8 mouse cellular contexts compared by ENCODE assay signal in genomic region chr3:69481835-69482234, GRCm38 (mm10).
A peak's percentile ranks its signal among the peaks of the same experiment; 100 is the strongest.
DNase-seq lines count a peak whose midpoint lies in the region; ATAC-seq and TF ChIP-seq lines count a peak whose summit lies in the region.

No protein-coding gene starts in this region.

- H3K9me3 ChIP-seq in heart, embryonic 10.5 days = no peaks in the 10 kb centered on the region
- no peaks in the 10 kb centered on the region for H3K9me3 ChIP-seq in forebrain, embryonic 13.5 days (replicated peaks)
- H3K9me3 ChIP-seq in hindbrain, postnatal 0 days (ENCODE audit: low read length) = no peaks in the 10 kb centered on the region
- no peaks in the 10 kb centered on the region for H3K9me3 ChIP-seq in midbrain, embryonic 10.5 days (replicated peaks)

- H3K4me3 ChIP-seq in heart, embryonic 10.5 days = no peak overlapping the region
- no peak overlapping the region for H3K4me3 ChIP-seq in forebrain, embryonic 13.5 days
- H3K4me3 ChIP-seq in hindbrain, postnatal 0 days (ENCODE audit: low read length) = no peak overlapping the region
- H3K4me3 ChIP-seq in midbrain, embryonic 10.5 days = no peak overlapping the region

- H3K4me2 ChIP-seq in forebrain, embryonic 13.5 days = no peak overlapping the region
- no peak overlapping the region for H3K4me2 ChIP-seq in hindbrain, postnatal 0 days (ENCODE audit: low read depth, low read length)

- H3K27me3 ChIP-seq in heart, embryonic 10.5 days (ENCODE audit: insufficient read depth, poor library complexity, severe bottlenecking) = no peaks in the 10 kb centered on the region
- no peaks in the 10 kb centered on the region for H3K27me3 ChIP-seq in forebrain, embryonic 13.5 days
- no peaks in the 10 kb centered on the region for H3K27me3 ChIP-seq in hindbrain, postnatal 0 days (ENCODE audit: insufficient read depth, low read length)
- no peaks in the 10 kb centered on the region for H3K27me3 ChIP-seq in midbrain, embryonic 10.5 days (ENCODE audit: low read depth, poor library complexity, severe bottlenecking)

- ATAC-seq in forebrain, embryonic 13.5 days = peak; percentile 80
- peak; percentile 81; the same call in 1 of the 2 replicates for ATAC-seq in hindbrain, postnatal 0 days

- peak; percentile 46 to 84 for DNase-seq in heart, adult 18-20 months
- no peak for DNase-seq in heart, embryonic 10.5 days (ENCODE audit: low spot score)
- DNase-seq in c-Kit-positive CD71-positive TER-119-positive erythroid progenitor cells, embryonic 14.5 days (ENCODE audit: low spot score) = peak; percentile 60
- peak; percentile 92 for DNase-seq in hindbrain, postnatal 0 days (ENCODE audit: low spot score)
- DNase-seq in layer of hippocampus, postnatal 36 days = peak; percentile 51 to 66
- peak; percentile 66 for DNase-seq in midbrain, embryonic 10.5 days (ENCODE audit: low spot score)
- DNase-seq in spleen, adult 12 weeks (ENCODE audit: low spot score) = peak; percentile 6

- peak; percentile 91 for TF ChIP-seq CTCF in hindbrain, postnatal 0 days (IDR thresholded peaks at IDR 0.05; ENCODE audit: low read depth)

- H3K4me1 ChIP-seq in heart, embryonic 10.5 days = no peaks in the 10 kb centered on the region; the same call in 1 of the 2 replicates
- peaks cover 37% of the 10 kb centered on the region for H3K4me1 ChIP-seq in forebrain, embryonic 13.5 days
- no peaks in the 10 kb centered on the region for H3K4me1 ChIP-seq in hindbrain, postnatal 0 days (ENCODE audit: insufficient read depth, low read length)
- H3K4me1 ChIP-seq in midbrain, embryonic 10.5 days = peaks cover 13% of the 10 kb centered on the region

- H3K27ac ChIP-seq in heart, embryonic 10.5 days = no peak overlapping the region
- no peak overlapping the region for H3K27ac ChIP-seq in forebrain, embryonic 13.5 days
- no peak overlapping the region for H3K27ac ChIP-seq in hindbrain, postnatal 0 days
- no peak overlapping the region for H3K27ac ChIP-seq in midbrain, embryonic 10.5 days (replicated peaks)

- no peaks in the 10 kb centered on the region for H3K36me3 ChIP-seq in heart, embryonic 10.5 days
- no peaks in the 10 kb centered on the region for H3K36me3 ChIP-seq in forebrain, embryonic 13.5 days (ENCODE audit: poor library complexity, severe bottlenecking)
- H3K36me3 ChIP-seq in hindbrain, postnatal 0 days (ENCODE audit: insufficient read depth, low read length) = no peaks in the 10 kb centered on the region
- no peaks in the 10 kb centered on the region for H3K36me3 ChIP-seq in midbrain, embryonic 10.5 days

- 30% methylated on average over 4 of the region's 4 CpGs for WGBS in heart, embryonic 10.5 days
- 32% methylated on average over 4 of the region's 4 CpGs for WGBS in forebrain, embryonic 13.5 days
- WGBS in hindbrain, postnatal 0 days = 29% methylated on average over 4 of the region's 4 CpGs
- WGBS in midbrain, embryonic 10.5 days = 36% methylated on average over 4 of the region's 4 CpGs

- no peak overlapping the region for H3K9ac ChIP-seq in forebrain, embryonic 13.5 days
- H3K9ac ChIP-seq in hindbrain, postnatal 0 days (replicated peaks; ENCODE audit: low read length) = no peak overlapping the region
